Mouse (Mus musculus) brain, embryonic 14.5 days (tissue): ENCODE results near the gene Gm21750.

Experiments used
- CTCF ChIP-seq: fragments of 200-500 bp; IDR thresholded peaks from 2 replicates; pipeline ENCODE4 v1.5.1; 2012; ENCODE audit warnings: inconsistent platforms, mild to moderate bottlenecking, moderate library complexity, borderline replicate concordance; ENCODE audit not compliant: insufficient read depth, insufficient read length; ENCODE audit errors: extremely low read depth
- POLR2A ChIP-seq: fragments of 200-500 bp; IDR thresholded peaks from 2 replicates; pipeline ENCODE4 v1.6.1; 2012; ENCODE audit warnings: mild to moderate bottlenecking, inconsistent platforms, borderline replicate concordance; ENCODE audit not compliant: poor library complexity, insufficient read depth, insufficient read length, severe bottlenecking; ENCODE audit errors: extremely low read depth

DNA sequence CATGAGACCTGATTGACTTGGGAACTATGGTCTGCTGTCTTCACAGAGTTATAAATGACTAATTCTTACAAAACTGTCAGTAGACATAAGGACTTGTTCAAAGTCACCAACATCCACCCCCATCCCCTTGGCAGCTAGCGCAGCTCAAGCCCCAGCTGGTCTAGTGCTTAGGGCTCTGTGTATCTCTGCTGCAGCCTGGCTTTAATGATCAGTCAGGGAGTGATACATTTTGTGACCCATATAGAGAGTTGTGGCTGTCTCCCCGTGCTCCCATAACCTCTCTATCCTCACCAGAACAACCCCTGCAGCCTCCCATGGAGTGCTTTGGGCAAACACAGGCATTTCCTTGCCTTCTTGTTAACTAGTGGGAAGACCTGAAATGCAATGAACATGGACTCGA lies 40.1 kb upstream of the Gm21750 start:
- TF ChIP-seq CTCF (no peak), POLR2A (no peak)
